Mouse (Mus musculus) mouse trophoblast stem cell (cell line): ENCODE measurements around the gene Frmpd4.

Source experiments
- in situ Hi-C, 2 experiments: fragments of 300-500 bp; cut with MseI, MboI; formaldehyde crosslinking; loops; 2 replicates in 1 of 2; 3 replicates in 1 of 2; pipeline ENCODE4 v1.15.1; 2025

Frmpd4 gene

DNA sequence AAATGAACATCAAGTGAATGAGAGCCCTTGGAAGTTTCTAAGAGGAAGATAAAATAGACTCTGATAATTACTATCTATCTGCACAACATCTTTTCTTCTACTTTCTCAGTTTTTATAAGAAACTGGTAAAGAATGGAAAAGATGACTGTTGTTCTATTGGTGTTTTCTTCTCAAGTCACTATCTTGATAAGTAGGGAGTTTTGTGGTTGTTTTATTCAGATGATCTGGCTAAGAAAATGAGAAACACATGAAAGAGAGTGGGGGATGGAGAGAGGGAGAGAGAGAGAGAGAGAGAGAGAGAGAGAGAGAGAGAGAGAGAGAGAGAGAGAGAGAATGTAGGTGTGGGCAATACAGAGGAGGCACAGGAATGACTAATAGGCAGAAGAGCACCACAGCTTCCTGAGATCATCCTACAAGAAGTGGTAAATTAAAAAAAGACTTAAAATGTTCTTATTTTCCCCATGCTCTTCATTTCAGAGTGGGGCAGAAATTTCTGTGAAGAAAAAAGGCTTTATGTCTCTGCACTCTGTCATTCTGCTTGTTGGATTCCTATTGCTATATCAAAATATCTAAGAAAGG, 979.3 kb downstream of the Frmpd4 start:
- in situ Hi-C loops = no loop called here

DNA sequence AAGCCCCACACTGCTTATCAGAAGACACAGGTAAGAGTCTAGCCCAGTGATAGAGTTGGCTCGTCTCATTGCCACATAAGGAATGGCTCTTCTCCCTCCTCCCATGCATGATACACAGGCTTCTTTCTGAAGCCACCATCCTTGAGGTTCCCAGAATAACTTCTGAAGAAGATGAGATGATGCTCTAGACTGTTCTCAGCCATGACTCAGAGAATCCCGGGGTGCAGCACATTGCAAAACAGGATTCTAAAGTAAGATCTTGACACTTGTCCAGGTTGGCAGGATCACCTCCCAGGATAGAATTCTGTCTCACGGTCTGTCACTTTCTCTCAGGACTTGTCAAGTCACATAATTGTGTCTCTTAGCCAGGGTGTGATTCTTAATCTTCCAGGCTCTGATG, 1024.2 kb downstream of the Frmpd4 start:
- in situ Hi-C loops = no loop called here

DNA sequence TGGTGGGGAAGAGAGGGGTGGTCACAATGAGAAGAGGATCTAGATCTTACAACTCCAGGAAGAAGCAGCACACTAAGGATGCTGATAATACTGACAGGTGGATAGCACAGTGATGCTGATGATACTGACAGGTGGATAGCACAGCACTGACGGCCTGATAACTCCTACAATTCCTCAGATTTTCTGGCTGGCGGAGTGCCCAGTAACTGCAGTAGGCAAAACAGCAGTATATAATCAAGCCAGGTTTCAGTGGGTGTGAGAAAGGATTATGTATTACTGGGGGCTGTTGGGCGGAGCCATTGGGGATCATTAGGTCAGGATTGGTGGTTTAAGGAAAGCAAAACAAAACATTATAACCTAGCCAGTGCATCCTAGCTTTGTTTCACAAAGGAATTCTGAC, 1053.9 kb downstream of the Frmpd4 start:
- in situ Hi-C loops = loop anchor here in 1 of 2 experiments (25.0 kb wide), 1 partner anchor 289 kb away; no protein-coding TSS in a partner anchor

DNA sequence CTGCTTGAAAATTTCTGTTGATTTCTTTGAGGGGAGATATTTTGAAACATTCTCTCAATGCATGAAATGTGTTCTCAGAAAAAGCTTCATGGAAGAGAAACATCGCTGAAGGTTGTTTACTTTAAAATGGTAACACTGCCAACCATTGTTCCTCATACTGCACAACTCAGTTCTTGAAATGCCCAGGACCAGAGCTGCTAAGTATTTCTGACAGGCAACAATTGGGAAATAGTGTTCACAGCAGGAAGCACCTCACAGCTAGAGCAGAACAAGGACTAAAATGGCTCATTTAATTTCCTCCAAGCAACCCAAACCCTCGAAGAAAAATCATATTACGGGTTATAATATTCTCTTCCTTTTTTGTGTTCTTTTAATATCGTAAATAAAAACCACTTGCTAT, 1054.5 kb downstream of the Frmpd4 start:
- in situ Hi-C loops = loop anchor here in 1 of 2 experiments (25.0 kb wide), 1 partner anchor 290 kb away; no protein-coding TSS in a partner anchor

DNA sequence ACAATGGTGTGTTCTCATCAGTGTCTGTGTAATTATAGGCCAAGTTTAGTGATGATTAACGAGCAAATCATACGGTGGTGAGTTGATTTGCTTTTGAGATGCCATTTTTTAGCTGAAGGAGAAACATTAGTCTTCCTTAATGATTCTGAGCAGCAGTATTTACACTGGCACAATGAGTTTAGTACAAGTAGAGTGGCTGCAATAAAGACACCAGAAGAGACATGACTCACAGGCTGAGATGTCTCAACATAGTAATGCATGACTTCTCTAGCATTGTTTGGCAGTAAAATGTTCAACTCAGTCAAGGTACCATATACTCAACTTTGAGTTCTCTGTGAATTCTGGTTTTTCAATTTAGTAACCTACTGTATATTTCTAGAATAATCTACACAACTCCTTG, 1058.6 kb downstream of the Frmpd4 start:
- in situ Hi-C loops = loop anchor here in 1 of 2 experiments (25.0 kb wide), 1 partner anchor 294 kb away; no protein-coding TSS in a partner anchor

DNA sequence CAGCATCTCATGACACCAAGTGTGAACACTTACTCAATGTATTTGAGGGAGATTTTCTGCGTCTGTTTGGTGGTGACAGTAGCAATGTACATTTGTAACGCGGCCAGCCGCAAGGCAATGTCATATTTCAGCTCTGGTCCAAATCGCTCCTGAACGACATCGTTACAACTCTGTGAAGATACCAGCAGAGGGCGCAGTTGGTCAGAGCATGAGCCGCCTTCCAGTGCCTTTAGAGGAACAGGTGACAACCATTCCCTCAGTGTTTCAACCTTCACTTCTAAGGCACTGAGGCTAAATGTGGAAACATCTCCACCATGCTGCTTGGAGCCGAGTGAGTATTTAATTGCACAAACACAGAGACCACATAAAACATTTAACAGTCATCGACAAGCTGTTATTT, 1079.3 kb downstream of the Frmpd4 start:
- in situ Hi-C loops = no loop called here

DNA sequence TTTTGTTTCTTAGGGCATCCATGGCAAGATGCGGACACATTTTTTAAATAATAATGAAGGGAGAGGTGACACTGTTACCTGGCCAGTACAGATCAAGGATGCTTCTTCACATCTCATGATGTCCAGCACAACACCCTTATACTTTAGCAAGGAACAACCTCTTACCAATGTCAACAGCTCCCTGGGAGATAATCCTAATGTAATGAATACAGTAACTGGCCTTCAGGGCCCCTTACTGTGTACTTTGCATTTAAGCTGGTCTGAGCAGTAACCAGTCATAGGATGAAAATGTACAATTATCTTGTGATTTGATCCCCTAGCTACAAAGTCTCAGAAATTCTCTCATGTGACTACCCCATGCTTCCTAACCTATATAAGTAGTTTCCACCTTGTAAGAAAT, 1084.8 kb downstream of the Frmpd4 start:
- in situ Hi-C loops = no loop called here

DNA sequence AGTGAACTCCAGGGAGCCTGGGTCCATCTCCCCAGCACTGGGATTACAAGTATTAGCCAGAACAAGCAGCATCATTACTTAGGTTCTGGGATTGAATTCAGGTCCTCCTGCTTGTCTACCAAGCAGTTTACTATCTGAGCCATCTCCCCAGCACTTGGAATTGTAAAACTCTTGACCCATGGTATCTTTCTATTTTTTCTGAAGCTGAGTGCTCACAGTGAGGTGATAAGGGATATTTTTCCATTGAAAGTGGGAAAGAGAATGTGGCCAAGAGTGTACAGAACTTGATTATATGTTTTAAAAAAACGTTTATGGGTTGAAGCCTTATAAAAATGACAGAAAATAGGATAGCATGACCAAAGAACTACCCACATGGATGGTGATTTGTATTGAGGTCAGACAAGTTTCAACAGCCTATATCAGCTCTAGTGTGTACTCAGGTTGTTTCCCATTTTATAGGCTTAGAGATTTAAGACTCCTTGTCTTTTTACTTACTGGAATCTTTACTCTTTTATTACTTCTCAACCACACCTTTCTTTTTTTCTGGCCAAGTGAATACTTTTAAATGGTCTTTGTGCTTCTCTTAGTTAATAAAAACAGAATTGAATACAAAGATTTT, 1085.3 kb downstream of the Frmpd4 start:
- in situ Hi-C loops = no loop called here

DNA sequence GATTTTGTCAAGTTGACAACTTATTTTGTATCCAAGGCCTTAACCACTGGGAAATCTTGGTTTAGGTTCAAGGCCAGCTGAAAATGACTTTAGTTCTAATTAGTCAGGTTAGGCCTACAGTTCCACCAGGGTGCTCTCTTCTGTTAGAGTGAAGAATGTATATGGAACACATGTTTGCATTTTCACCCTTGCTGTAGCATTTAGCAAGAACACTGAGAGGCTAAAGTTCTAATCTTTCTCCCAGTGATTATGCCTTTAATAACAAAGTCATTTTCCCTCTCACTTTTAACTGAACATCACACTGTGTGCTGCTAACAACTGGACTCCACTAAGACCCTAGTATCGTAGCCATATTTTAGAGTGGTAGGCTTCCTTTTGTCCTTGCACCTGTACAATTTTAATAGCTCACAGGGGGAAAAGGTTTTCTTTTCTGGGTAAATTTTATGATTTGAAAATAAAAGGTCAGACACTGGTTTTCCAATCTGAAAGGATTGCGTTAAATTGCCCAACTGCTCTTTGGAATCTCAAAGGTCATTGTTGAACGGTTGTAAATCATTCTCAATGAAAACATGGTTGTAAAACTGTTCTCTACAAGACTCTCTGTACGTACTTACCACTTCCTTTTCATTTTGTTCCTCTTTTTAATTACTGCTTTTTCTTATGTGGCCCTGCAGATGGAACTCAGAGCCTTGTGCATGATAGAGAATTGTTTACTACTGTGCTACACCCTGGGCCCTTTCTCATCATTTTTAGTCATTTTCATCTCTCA, 1093.4 kb downstream of the Frmpd4 start:
- in situ Hi-C loops = no loop called here

DNA sequence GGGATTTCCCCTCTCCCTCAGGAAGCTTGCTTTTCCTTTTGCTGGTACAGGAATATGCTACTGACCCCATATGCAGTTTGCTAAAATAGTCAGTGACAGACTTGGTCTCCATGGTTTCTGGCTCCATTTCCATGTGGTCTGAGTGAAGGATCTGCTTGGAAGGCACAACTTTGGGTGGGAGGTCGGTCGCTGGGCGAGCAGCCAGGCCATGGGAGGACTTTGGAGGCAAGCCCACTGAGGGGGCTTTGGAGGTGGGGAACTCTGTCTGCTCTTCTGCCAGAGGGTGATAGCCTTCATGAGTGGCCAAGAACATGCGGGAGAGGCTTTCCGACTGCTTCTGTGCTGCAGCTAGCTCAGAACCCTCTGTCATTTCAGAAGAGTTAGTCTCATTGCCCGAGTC, 1099.4 kb downstream of the Frmpd4 start:
- in situ Hi-C loops = no loop called here

DNA sequence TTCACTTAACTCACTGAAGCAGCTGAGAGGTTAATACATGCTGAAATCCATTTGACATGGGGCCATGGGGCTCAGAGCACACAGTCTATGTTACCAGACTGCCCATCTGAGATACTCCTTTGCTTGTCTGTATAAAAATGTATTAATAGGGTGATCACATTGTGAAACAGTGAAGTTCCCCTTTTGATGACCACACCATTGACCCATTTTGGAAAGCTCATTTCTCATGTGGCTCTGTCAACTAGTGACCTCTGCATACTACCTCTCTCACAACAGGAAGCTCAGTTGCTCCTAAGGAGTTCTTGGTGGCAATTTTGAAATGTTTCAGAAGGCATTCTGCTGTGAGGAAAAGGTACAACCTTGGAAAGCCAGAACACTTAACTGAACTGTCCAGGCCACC, 1142.1 kb downstream of the Frmpd4 start:
- in situ Hi-C loops = no loop called here

DNA sequence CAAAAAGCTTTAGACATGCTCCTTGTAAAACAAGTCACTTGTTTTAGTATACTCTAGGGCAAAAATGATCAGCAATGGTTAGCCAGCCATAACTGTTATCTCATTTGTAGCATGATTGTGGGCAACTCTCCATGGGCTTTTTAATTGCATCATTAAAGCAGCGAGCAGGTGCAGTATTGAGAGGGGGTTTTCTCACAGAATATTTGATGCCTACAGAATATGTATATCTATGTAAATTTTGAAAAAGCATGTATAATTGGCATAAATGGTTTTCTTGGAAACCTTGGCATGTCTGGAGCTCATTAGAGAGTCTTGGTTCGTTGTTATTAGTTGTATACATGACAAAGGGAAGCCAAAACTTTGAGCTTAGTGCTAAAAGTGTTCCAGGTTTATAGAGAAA, 1143.1 kb downstream of the Frmpd4 start:
- in situ Hi-C loops = no loop called here
